Mouse (Mus musculus) heart, embryonic 15.5 days (tissue): ENCODE results near the gene Pwp1. TPM values are rescaled to one million over a fixed set of nuclear protein-coding genes. Genes with fewer than 3 reads are reported as not detected.
A peak's percentile ranks its signal among the peaks of the same experiment; 100 is the strongest.

Experiments
- ATAC-seq: fragments of 200-750 bp; cut with Nextera tagmentation; replicated peaks from 2 replicates; pipeline ENCODE4 v1.8.0; 2017; ENCODE audit warnings: low read depth, moderate TSS enrichment; ENCODE audit not compliant: insufficient number of reproducible peaks, insufficient read depth, low FRiP score
- H3K27ac ChIP-seq: fragments of 300-500 bp; sonication (generic); 2 replicates; pipeline ENCODE4 v1.5.1; 2015; ENCODE audit warnings: mild to moderate bottlenecking, inconsistent platforms
- H3K27me3 ChIP-seq: fragments of 300-500 bp; sonication (generic); 2 replicates; pipeline ENCODE4 v1.6.1; 2015; ENCODE audit warnings: inconsistent platforms
- H3K36me3 ChIP-seq: fragments of 300-500 bp; sonication (generic); 2 replicates; pipeline ENCODE4 v1.6.1; 2015; ENCODE audit warnings: mild to moderate bottlenecking, inconsistent platforms
- H3K4me1 ChIP-seq: fragments of 300-500 bp; sonication (generic); replicated peaks from 2 replicates; pipeline ENCODE4 v1.6.1; 2015; ENCODE audit warnings: inconsistent platforms
- H3K4me2 ChIP-seq: fragments of 300-500 bp; sonication (generic); 2 replicates; pipeline ENCODE4 v1.6.1; 2015; ENCODE audit warnings: inconsistent platforms, mild to moderate bottlenecking, moderate library complexity
- H3K4me3 ChIP-seq: fragments of 300-500 bp; sonication (generic); 2 replicates; pipeline ENCODE4 v1.5.1; 2015; ENCODE audit warnings: mild to moderate bottlenecking, inconsistent platforms
- H3K9ac ChIP-seq: fragments of 300-500 bp; sonication (generic); 2 replicates; pipeline ENCODE4 v1.6.1; 2015; ENCODE audit warnings: mild to moderate bottlenecking, inconsistent platforms
- H3K9me3 ChIP-seq: fragments of 300-500 bp; sonication (generic); replicated peaks from 2 replicates; pipeline ENCODE4 v1.6.1; 2016; ENCODE audit warnings: inconsistent platforms
- WGBS: fragments of 180-500 bp; shearing (Covaris S2); methylation state at CpG from one replicate; pipeline ENCODE4 v1.1.7; 2015; ENCODE audit warnings: mixed read lengths; 5-methylcytosine and 5-hydroxymethylcytosine counted together
- polyA plus RNA-seq: library from polyadenylated mRNA; unstranded; fragments of >200 nt; fragmentation: Nextera tagmentation; extraction: Ambion mirVana; gene quantifications from 2 replicates; pipeline ENCODE4 v1.2.1, GENCODE M21; 2015

Pwp1 gene
- polyA plus RNA-seq, 1 experiment from 2014 or later = 37.5 TPM

DNA sequence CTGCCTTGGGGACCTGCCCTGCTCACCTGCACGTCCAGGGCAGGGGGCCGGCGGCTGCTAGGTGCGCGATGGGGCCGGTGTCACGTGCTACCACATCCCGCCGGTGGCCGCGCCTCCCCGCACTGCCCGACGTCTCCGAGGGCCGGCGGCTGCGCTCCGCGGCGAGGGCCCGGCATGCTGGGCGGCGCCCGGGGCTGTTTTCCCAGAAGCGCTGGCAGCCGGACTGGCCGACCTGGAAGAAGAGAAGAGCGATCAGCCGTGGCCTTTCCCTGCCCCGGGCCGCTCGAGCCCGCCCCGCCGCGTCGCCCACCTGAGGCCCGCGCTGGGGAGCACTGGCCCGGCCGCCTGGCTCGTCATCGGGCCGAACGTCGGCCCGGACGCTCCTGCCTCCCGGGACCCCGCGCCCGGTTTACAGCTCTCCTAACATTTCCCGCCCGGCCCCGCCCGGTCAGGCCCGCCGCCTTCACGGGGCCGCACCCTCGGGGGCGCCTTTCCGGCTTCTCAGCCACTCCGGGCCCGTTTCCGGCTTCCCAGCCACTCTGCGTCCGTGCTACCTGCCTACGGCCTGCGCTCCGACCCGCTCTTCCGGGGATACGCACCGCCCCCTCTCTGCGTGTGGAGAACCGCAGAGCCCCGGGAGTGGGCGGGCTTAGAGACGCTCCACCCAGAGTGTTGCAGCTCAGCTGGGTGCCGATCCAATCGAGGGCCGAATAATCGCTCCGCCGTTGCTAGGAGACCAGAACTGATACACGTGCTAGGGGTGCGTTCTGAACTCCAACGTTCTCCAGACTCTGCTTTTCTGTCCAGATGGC lies 87.4 kb downstream of the Pwp1 start, which contains the start of gene Prdm4:
Gene Prdm4, minus strand, starts transcription at position 645 of the 812 bp plus-strand sequence.
- Histone ChIP-seq H3K9ac (peak within 1 kb of the TSS; percentile 95), H3K4me2 (peak within 1 kb of the TSS; percentile 88), H3K36me3 (peaks cover 23% of the 10 kb centered on the region), H3K4me1 (peaks cover 9% of the 10 kb centered on the region), H3K27ac (peak within 1 kb of the TSS; percentile 90), H3K4me3 (peak within 1 kb of the TSS; percentile 99), H3K9me3 (no peaks in the 10 kb centered on the region), H3K27me3 (peaks cover 13% of the 10 kb centered on the region)
- WGBS = under 1% methylated on average over 90 of the region's 90 CpGs
- peak; percentile 99 for ATAC-seq

DNA sequence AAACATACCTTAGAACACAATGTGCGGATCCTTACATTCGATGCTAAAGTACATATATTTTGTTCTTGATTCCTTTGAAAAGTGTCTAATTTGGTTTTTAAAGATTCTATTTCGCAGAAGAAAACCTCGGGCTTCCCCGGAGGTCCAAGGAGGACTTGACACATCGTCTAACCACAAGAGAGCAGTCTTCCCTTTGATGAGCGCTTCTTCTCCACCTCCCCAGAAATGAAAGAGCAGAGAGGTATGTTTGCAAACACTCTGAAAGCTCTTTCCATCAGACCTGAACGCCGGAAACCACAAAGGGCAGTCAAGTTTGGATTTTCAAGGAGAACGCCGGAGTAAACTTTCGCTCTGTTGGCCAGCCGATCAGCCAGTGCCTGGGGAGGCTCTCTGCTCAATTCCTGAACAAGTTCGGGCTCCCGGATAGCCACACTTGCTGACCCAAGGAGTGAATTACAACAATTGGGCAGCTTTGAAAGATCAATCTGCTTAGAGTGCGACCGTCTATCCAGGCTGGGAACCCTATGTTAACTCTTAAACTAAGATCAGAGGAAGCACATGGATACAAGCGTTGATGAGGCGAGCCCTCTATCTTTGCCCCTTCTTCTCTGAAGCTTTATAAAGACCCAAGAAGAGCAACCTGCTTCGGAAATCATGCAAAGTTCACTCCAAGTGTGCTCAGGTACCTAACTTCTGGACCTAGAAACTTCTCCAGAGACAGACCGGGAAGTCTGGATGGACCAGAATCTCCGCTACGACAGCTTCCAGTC lies 98.6 kb downstream of the Pwp1 start, which contains the start of gene Ascl4:
Gene Ascl4, plus strand, starts transcription at position 6 of the 770 bp plus-strand sequence.
- Histone ChIP-seq H3K4me3 (peak within 1 kb of the TSS; percentile 57), H3K36me3 (no peaks in the 10 kb centered on the region), H3K9me3 (no peaks in the 10 kb centered on the region), H3K4me2 (peak within 1 kb of the TSS; percentile 95), H3K9ac (peak within 1 kb of the TSS; percentile 26; the same call in 1 of the 2 replicates), H3K4me1 (peaks cover 16% of the 10 kb centered on the region), H3K27ac (no peak within 1 kb of the TSS), H3K27me3 (peaks cover 24% of the 10 kb centered on the region)
- WGBS = 2% methylated on average over 23 of the region's 23 CpGs
- ATAC-seq = no peak

DNA sequence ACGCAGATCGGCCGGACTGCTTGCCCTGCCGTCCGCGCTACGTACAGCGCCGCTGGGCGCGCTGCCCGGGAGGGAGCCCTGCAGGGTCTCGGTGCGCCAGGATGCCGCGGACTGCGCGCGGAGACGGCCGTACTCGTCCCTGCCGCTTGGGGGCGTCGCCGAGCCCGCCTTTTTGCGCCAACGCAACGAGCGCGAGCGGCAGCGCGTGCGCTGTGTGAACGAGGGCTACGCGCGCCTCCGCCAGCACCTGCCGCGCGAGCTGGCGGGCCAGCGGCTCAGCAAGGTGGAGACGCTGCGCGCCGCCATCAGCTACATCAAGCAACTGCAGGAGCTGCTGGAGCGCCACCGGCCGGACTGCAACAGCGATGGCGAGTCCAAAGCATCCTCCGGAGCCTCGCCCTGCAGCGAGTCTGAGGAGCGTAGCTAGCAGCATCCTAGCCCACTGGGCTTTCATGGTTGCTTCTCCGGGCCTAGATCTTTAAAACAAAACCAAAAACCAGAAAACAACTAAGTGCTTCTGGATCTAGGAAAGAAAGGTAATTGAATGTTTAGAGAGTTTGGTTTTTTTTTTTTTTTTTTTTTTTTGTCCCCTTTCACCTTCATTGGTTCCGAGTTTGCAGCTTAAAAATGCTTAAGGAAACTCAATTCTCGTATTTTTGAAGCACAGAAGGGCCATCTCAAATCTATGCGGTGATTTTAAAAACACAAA lies 99.4 kb downstream of the Pwp1 start:
- peak overlapping the region; percentile 57 for H3K4me3 ChIP-seq
- H3K9ac ChIP-seq = peak overlapping the region; percentile 11; the same call in 1 of the 2 replicates
- 1% methylated on average over 63 of the region's 63 CpGs for WGBS
- no peaks in the 10 kb centered on the region for H3K9me3 ChIP-seq
- no peak overlapping the region for H3K27ac ChIP-seq
- peaks cover 24% of the 10 kb centered on the region for H3K27me3 ChIP-seq
- H3K4me1 ChIP-seq = peaks cover 16% of the 10 kb centered on the region
- H3K4me2 ChIP-seq = peak overlapping the region; percentile 95
- no peaks in the 10 kb centered on the region for H3K36me3 ChIP-seq
- ATAC-seq = 0 out of 2 replicates have a peak, but pooled peaks have one; percentile 39

DNA sequence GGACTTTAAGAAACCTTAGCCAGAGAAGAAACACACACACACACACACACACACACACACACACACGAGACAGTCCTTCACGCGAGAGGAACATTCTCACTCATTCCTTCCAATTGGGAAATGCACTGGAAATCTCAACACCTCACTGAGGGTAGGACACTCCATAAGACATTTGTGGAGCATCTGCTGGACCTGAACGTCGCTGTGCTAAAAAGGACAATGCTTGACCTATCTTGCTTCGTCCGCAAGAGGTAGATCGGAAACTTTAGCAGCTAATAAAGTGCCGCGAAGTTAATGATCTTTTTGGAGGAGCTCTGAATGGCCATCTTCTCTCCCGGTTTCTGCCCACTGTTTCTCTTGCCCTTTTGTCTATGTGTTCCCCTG lies 99.9 kb downstream of the Pwp1 start:
- Histone ChIP-seq H3K9ac (no peak overlapping the region), H3K9me3 (no peaks in the 10 kb centered on the region), H3K27ac (no peak overlapping the region), H3K4me3 (no peak overlapping the region), H3K4me2 (peak overlapping the region; percentile 95), H3K27me3 (peaks cover 24% of the 10 kb centered on the region), H3K36me3 (no peaks in the 10 kb centered on the region), H3K4me1 (peaks cover 16% of the 10 kb centered on the region)
- WGBS = 56% methylated on average over 11 of the region's 11 CpGs
- ATAC-seq = no peak

DNA sequence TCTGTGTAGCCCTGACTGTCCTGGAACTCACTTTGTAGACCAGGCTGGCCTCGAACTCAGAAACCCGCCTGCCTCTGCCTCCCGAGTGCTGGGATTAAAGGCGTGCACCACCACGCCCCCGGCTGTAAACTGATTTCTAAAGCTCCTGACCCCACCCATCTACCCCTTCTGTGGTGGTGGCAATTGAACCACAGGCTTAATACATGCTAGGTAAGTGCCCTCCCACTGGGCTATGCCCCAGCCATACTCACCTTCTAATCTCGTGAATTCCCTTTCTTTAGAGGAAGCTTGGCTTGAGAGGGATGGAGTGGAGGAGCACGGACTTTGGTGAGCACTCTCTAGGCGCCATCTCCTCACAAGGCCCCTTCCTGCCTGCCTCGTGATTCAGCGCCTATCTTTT lies 100.7 kb downstream of the Pwp1 start:
- Histone ChIP-seq H3K4me1 (peaks cover 16% of the 10 kb centered on the region), H3K4me2 (no peak overlapping the region), H3K4me3 (no peak overlapping the region), H3K9me3 (no peaks in the 10 kb centered on the region), H3K36me3 (no peaks in the 10 kb centered on the region), H3K27me3 (peaks cover 24% of the 10 kb centered on the region), H3K27ac (no peak overlapping the region), H3K9ac (no peak overlapping the region)
- 85% methylated on average over 11 of the region's 11 CpGs for WGBS
- ATAC-seq = no peak

DNA sequence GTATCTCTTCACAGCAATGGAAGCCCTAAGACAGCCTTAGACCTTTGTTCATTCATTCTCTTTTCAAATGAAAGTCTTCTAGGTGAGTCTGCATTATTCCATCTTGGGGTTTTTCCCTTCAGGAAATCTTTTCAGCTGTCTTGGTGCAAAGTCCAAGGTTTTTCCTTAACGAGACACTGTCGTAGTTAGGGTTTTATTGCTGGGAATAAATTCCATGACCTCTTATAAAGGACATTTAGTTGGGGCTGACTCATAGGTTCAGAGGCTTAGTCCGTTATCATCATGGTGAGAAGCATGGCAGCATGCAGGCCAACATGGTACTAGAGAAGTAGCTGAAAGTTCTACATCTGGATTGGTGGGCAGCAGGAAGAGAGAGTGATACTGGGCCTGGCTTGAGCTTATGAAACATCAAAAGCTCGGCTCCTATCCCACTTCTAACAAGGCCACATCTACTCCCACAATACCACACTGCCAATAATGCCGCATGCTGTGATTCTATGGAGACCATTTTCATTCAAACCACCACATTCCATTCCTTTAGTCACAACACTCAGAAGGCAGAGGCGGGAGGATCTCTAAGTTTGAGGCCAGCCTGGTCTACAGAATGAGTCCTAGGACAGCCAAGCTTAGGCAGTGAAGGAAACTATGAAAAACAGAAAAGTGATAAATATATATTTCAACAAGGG lies 107.1 kb downstream of the Pwp1 start:
- no peak overlapping the region for H3K4me2 ChIP-seq
- WGBS = 96% methylated on average over 6 of the region's 6 CpGs
- no peaks in the 10 kb centered on the region for H3K27me3 ChIP-seq
- H3K36me3 ChIP-seq = peaks cover 56% of the 10 kb centered on the region
- H3K9ac ChIP-seq = no peak overlapping the region
- H3K9me3 ChIP-seq = no peaks in the 10 kb centered on the region
- no peak overlapping the region for H3K27ac ChIP-seq
- H3K4me3 ChIP-seq = no peak overlapping the region
- ATAC-seq = no peak
- no peaks in the 10 kb centered on the region for H3K4me1 ChIP-seq

Other genes with a start within 250 kb of the Pwp1 start
- 7.9 and 10.3 TPM in 2 replicates for gene Prdm4, start 87.6 kb downstream of the Pwp1 start, polyA plus RNA-seq
- not detected in 2 replicates for gene Ascl4, start 98.2 kb downstream of the Pwp1 start, polyA plus RNA-seq
- gene Rtcb, start 128.3 kb downstream of the Pwp1 start, polyA plus RNA-seq = 110 and 131 TPM in 2 replicates
- 0.24 TPM in 1 of 2 replicates, not detected in the other for gene Bpifc, start 182.4 kb downstream of the Pwp1 start, polyA plus RNA-seq
- 18.2 and 23.7 TPM in 2 replicates for gene Fbxo7, start 192.5 kb downstream of the Pwp1 start, polyA plus RNA-seq